Mouse (Mus musculus): ENCODE measurements at regions not wholly inside any gene's neighbourhood (a gene's known extent, or its start where the extent isn't known, plus 50 kb on each side); places are given as distances from the start of the nearest gene placed in this dataset.

DNA sequence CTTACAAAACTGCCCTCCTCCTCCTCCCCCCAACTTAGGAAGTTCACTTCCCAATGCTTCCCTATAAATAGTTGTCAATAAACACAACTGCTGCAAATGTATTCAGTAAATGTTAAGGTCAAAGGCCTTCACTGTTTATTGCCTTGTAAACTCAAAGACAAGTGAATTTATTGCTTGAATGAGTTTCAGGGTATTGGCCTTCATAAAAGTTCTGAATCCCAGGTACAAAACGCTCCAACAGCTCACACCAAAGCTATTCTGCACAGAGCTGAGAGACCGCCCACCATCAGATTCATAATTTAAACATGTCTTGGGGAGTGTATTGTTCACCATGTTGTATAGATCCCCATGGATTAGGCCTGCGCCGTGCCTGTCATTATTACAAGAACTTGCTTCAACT lies 53.9 kb upstream of the Cdkn3 start:
- Histone ChIP-seq H3K27ac (no peak overlapping the region), H3K36me3 (no peaks in the 10 kb centered on the region), H3K27me3 (no peaks in the 10 kb centered on the region), H3K4me3 (replicated peaks) (no peak overlapping the region), H3K4me1 (replicated peaks) (peaks cover 11% of the 10 kb centered on the region), H3K9ac (no peak overlapping the region), H3K4me2 (no peak overlapping the region), H3K9me3 (replicated peaks) (no peaks in the 10 kb centered on the region)
- WGBS (ENCODE audit: insufficient replicate concordance) = 73% methylated on average over 4 of the region's 4 CpGs
- ATAC-seq (ENCODE audit: low read depth) (no peak), DNase-seq (no peak)

DNA sequence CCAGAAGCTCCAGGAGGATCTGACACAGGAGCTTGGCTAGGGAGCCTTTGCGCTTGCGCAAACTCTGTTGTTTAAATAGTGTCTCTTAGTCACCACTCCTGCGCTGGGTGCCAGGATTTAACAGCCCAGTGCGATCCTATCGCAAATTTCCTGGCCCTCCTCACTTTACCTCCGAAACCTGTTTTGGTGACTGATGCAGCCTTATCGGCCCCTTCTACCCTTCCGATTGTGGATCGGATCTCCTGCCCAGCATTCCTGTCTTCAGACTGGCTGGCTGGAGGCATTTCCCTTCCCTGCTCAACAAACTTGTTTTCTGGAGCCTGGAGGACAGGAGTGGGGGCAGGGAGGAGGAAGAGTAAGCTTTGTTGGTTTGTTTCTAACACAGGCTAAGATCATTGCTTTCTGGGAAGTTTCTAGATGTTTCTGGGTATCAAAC lies 56.0 kb upstream of the Cdkn3 start:
- no peaks in the 10 kb centered on the region for H3K9me3 ChIP-seq (replicated peaks)
- DNase-seq (no peak), ATAC-seq (ENCODE audit: low read depth) (no peak)
- H3K4me2 ChIP-seq = peak overlapping the region; percentile 31
- H3K9ac ChIP-seq = no peak overlapping the region
- H3K4me1 ChIP-seq (replicated peaks) = peaks cover 11% of the 10 kb centered on the region
- no peaks in the 10 kb centered on the region for H3K27me3 ChIP-seq
- H3K27ac ChIP-seq = no peak overlapping the region
- 21% methylated on average over 9 of the region's 9 CpGs for WGBS (ENCODE audit: insufficient replicate concordance)
- no peaks in the 10 kb centered on the region for H3K36me3 ChIP-seq
- H3K4me3 ChIP-seq (replicated peaks) = 0 out of 2 replicates have a peak overlapping the region, but pooled peaks have one; percentile 7

DNA sequence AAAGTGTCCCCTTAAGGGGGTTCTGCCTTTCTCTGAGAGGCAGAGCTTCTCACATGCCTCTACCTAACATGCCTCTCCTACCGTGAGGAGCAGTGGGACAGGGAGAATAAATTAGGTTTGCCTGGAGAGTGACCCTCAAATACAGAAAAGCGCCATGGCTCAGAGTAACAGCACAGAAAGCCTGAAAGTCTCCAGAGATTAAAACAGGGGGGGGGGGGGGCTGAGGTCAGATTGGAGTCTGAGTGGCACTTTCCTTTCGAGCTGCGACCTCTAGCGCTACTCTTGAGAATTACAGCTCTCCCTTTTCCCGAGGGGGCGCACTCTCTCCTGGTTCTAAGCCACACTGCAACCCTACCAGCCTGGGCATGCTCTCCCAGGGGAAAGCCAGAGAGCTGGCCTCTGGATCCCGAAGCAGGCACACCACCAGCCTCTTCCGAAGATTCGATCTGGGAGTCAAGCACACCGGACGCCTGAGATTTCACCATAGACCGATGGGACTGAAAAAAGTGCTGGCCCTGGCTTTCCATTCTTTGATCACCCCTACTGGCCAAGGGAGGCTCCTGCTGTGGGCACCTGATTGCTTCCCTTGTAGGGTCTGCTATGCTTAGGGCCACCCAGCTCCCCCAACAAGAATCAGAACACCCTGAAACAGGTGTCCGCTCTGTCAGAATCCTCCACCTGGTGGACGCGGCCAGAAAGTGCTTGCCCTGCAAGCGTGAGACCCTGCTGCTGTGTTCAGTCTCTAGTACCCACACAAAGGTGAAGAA lies 57.5 kb upstream of the Cdkn3 start:
- Histone ChIP-seq H3K4me2 (no peak overlapping the region), H3K9ac (no peak overlapping the region), H3K27ac (no peak overlapping the region), H3K9me3 (replicated peaks) (no peaks in the 10 kb centered on the region), H3K4me3 (replicated peaks) (no peak overlapping the region), H3K27me3 (no peaks in the 10 kb centered on the region), H3K36me3 (no peaks in the 10 kb centered on the region), H3K4me1 (replicated peaks) (peaks cover 11% of the 10 kb centered on the region)
- ATAC-seq (ENCODE audit: low read depth) = peak; percentile 26
- DNase-seq = no peak
- 39% methylated on average over 17 of the region's 17 CpGs for WGBS (ENCODE audit: insufficient replicate concordance)

DNA sequence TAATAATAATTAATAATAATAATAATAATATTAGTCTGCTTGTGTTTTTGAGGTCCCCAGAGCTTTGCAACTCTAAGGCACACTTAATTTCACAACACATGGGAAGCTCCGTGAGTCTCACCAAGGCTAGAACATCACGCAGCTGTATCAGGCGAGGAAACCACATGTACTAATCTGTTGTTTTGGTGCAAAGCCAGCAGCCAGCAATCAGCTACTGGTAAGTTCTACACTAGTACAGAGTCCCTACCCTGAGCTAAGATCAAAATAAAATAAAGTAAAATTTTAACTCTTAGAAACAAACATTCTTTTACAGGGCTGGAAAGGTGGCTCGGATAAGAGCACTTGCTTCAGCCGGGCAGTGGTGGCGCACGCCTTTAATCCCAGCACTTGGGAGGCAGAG lies 67.8 kb upstream of the Cdkn3 start:
- H3K9me3 ChIP-seq (replicated peaks) = no peaks in the 10 kb centered on the region
- no peaks in the 10 kb centered on the region for H3K27me3 ChIP-seq
- no peak overlapping the region for H3K9ac ChIP-seq
- no peak for DNase-seq
- no peak overlapping the region for H3K4me3 ChIP-seq (replicated peaks)
- H3K4me1 ChIP-seq (replicated peaks) = no peaks in the 10 kb centered on the region
- no peak overlapping the region for H3K4me2 ChIP-seq
- H3K27ac ChIP-seq = no peak overlapping the region
- ATAC-seq (ENCODE audit: low read depth) = no peak
- H3K36me3 ChIP-seq = no peaks in the 10 kb centered on the region
- 80% methylated on average over 7 of the region's 7 CpGs for WGBS (ENCODE audit: insufficient replicate concordance)

DNA sequence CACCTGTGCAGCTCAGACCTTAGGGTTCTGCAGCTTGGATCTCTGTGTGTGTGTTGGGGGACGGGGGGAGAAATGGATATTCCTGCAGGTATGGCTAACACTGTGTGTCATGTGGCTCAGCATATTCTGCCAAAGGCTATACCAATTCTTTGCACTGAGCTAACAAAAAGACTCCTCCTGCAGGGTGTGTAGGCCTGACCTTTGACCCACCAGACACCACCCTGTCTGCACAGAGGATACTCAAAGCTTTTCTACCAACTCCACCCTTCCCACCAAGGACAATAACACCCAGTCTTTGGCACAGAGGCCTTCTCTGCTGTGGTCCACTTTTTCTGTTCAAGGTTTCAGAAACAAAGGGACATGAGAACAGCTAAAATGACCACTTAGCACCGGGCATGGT lies 68.3 kb upstream of the Cdkn3 start:
- H3K9ac ChIP-seq = no peak overlapping the region
- no peak overlapping the region for H3K27ac ChIP-seq
- H3K9me3 ChIP-seq (replicated peaks) = no peaks in the 10 kb centered on the region
- H3K4me2 ChIP-seq = no peak overlapping the region
- peaks cover 2% of the 10 kb centered on the region; the same call in 1 of the 2 replicates for H3K4me1 ChIP-seq (replicated peaks)
- H3K36me3 ChIP-seq = no peaks in the 10 kb centered on the region
- WGBS (ENCODE audit: insufficient replicate concordance) = 69% methylated on average over 2 of the region's 2 CpGs
- no peaks in the 10 kb centered on the region for H3K27me3 ChIP-seq
- no peak for DNase-seq
- no peak for ATAC-seq (ENCODE audit: low read depth)
- H3K4me3 ChIP-seq (replicated peaks) = no peak overlapping the region

DNA sequence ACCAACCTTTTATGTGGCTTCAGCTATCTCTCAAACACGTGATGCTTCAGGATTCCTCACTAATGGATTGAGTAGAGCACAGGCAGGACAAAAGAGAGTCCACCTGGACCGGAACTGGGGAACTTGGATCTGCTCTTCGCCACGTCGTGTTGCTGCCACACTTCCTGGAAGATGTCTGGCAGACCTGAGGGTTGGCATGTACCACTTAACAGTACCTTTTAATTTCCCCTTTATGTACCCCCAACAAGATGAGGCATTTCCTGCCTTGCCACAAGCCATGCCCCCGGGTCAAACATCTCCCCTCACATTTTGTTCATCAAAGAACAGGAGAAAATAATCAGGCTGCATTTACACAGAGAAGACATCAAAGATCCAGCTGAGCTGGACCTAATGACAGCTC lies 77.6 kb upstream of the Cdkn3 start:
- Histone ChIP-seq H3K4me1 (replicated peaks) (peaks cover 12% of the 10 kb centered on the region), H3K4me2 (no peak overlapping the region), H3K4me3 (replicated peaks) (no peak overlapping the region), H3K9ac (no peak overlapping the region), H3K9me3 (replicated peaks) (no peaks in the 10 kb centered on the region), H3K36me3 (no peaks in the 10 kb centered on the region), H3K27me3 (no peaks in the 10 kb centered on the region), H3K27ac (no peak overlapping the region)
- ATAC-seq (ENCODE audit: low read depth) (no peak), DNase-seq (no peak)
- WGBS (ENCODE audit: insufficient replicate concordance) = 61% methylated on average over 6 of the region's 6 CpGs

DNA sequence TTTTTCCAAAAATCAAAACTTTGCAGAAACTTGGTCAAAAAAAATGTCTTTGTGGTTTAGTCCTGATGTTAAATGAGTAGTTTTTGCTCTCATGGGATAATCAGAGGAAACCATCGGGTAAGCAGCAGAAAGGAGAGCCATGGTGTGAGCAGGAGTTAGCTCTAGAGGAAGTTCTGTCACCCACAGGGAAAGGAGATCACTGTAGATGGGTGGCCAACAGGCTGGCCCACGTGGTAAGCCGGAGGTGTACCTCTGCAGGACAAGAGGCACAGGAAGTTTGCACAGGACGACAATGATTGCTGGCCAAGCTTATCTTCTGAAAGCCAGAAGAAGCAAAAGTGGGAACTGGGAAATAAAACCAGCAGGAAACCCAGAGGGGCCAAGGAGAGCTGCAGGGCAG lies 81.4 kb upstream of the Cdkn3 start:
- Histone ChIP-seq H3K36me3 (no peaks in the 10 kb centered on the region), H3K9me3 (replicated peaks) (no peaks in the 10 kb centered on the region), H3K9ac (no peak overlapping the region), H3K4me1 (replicated peaks) (peaks cover 6% of the 10 kb centered on the region), H3K4me2 (no peak overlapping the region), H3K4me3 (replicated peaks) (no peak overlapping the region), H3K27ac (no peak overlapping the region), H3K27me3 (no peaks in the 10 kb centered on the region)
- WGBS (ENCODE audit: insufficient replicate concordance) = 7% methylated on average over 4 of the region's 4 CpGs
- ATAC-seq (ENCODE audit: low read depth) (no peak), DNase-seq (no peak)

DNA sequence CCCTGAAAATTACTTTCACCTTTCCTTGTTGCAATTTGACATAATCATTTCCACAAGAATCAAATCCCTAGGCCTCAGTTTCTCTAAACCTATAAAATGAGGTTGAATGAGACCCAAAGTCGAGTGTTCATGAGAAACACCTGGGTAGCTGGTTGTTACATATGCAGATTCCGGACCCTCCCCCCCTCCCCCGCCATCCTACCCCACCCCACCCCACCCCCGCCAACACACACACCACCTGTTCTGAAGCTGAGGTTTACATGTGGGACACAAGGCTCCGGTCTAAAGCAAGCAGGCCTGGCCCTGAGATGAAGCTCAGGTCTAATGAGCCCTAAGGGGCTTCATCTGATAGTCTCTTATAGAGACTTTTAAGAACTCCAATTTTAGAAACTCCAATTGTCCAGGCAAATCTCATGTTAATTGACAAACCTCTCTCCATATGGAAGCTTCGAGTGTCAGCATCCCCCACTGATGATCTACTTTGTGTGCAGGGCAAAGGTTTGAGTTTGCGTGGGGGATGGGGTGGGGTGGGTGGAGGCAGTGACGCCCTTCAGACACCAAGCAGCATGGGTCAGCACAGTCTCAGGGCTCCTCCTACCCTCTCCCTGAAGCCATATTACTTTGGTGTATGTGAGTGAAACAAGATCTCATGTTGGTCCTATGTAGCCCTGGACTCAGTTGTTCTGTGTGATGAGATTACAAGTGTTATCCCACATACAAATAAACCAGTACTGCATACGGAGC lies 88.7 kb upstream of the Cdkn3 start:
- no peak overlapping the region for H3K4me3 ChIP-seq (replicated peaks)
- ATAC-seq (ENCODE audit: low read depth) = peak; percentile 57; the same call in 1 of the 2 replicates
- H3K27ac ChIP-seq = no peak overlapping the region

DNA sequence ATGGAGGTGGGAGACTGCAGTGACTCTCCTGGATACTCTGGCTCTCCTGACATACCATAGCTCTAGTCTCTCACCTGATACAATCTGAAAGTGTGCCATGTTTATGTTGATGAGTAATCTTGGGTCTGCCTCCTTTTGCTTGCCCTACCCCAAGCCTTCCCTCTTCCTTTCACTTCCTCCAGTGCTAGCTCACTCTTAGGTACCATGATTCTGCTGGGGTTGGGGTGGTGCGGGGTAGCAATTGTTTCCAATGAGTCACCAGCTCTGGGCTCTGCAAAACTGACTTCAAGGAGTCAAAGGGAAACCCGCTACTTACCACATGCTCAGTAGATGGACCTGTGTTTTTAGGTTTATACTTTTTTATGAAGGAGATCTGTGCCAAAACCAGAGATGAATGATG lies 89.3 kb upstream of the Cdkn3 start:
- H3K4me3 ChIP-seq (replicated peaks) = no peak overlapping the region
- no peak overlapping the region for H3K4me2 ChIP-seq
- H3K9me3 ChIP-seq (replicated peaks) = no peaks in the 10 kb centered on the region
- peaks cover 21% of the 10 kb centered on the region for H3K4me1 ChIP-seq (replicated peaks)
- ATAC-seq (ENCODE audit: low read depth) (no peak), DNase-seq (no peak)
- H3K36me3 ChIP-seq = no peaks in the 10 kb centered on the region
- no peak overlapping the region for H3K9ac ChIP-seq
- WGBS (ENCODE audit: insufficient replicate concordance) = 73% methylated on average over 2 of the region's 2 CpGs
- no peak overlapping the region for H3K27ac ChIP-seq
- no peaks in the 10 kb centered on the region for H3K27me3 ChIP-seq

More for the DNA sequence above, 88.7 kb upstream of the Cdkn3 start:
- no peaks in the 10 kb centered on the region for H3K27me3 ChIP-seq
- H3K9me3 ChIP-seq (replicated peaks) = no peaks in the 10 kb centered on the region
- DNase-seq = no peak
- 70% methylated on average over 9 of the region's 9 CpGs for WGBS (ENCODE audit: insufficient replicate concordance)
- no peak overlapping the region for H3K9ac ChIP-seq
- H3K4me2 ChIP-seq = no peak overlapping the region
- H3K4me1 ChIP-seq (replicated peaks) = peaks cover 21% of the 10 kb centered on the region
- H3K36me3 ChIP-seq = no peaks in the 10 kb centered on the region

DNA sequence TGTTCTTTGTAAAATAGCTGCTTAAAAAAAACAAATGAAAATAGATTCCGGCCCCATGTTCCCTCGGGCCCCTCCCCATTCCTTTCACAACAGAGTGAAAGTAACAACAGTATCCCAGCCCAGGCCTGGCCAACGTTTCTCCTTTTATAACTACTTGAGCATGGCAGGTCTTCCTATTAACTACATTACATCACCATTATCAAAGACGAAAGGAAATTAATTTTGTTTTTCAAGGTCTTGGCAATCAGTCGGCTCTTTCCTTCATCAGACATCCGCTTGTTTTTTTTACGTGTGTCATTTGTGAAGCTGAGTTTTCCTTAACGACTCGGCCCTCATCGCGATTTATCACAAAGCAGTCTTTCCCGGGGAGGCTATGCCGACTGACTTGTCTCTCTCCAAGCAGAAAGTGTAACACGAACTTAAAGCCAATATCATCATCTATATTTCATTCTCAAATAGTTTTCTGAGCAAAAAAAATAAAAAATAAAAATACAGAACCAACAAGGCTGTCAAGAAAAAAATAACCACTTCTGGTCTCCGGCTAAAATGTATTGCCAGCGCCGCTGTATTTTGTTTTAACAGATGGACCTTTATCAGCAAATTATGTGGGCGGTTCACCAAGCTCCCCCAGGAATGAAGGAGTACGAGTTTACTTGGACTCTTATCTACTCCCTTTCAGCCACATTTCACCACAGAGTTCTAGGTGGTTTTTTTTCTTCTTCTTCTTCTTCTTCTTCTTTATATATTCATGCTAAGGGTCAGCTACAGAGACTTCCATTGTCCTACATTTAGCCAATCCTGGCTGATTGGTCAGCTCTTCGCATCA lies 89.9 kb upstream of the Cdkn3 start:
- Histone ChIP-seq H3K4me3 (replicated peaks) (no peak overlapping the region), H3K9ac (no peak overlapping the region), H3K27ac (no peak overlapping the region), H3K36me3 (no peaks in the 10 kb centered on the region), H3K4me2 (no peak overlapping the region), H3K9me3 (replicated peaks) (no peaks in the 10 kb centered on the region), H3K27me3 (no peaks in the 10 kb centered on the region), H3K4me1 (replicated peaks) (peaks cover 21% of the 10 kb centered on the region)
- 65% methylated on average over 20 of the region's 20 CpGs for WGBS (ENCODE audit: insufficient replicate concordance)
- DNase-seq = no peak
- no peak for ATAC-seq (ENCODE audit: low read depth)

DNA sequence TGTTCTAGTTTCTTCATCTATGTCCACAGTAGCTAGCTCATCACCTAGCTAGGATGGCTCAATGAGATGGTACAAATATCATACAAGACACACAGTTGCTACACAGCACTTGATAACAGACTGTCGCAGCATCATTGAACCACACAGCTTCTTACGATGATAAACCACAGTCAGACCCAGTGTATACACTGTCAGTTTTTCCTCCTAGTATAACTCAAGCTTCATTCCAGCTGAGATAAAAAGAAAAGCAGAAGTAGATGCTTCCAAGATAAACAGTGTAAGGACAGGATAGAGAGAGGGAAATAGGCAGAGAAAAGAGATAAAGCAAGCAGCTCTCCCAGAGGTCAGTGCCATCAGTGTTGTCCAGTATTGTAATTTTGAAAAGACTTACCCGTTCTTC lies 92.1 kb upstream of the Cdkn3 start:
- Histone ChIP-seq H3K4me3 (replicated peaks) (no peak overlapping the region), H3K9me3 (replicated peaks) (no peaks in the 10 kb centered on the region), H3K27me3 (no peaks in the 10 kb centered on the region), H3K4me1 (replicated peaks) (peaks cover 27% of the 10 kb centered on the region), H3K36me3 (no peaks in the 10 kb centered on the region), H3K27ac (no peak overlapping the region), H3K4me2 (no peak overlapping the region), H3K9ac (no peak overlapping the region)
- 45% methylated on average over 3 of the region's 3 CpGs for WGBS (ENCODE audit: insufficient replicate concordance)
- no peak for DNase-seq
- ATAC-seq (ENCODE audit: low read depth) = no peak
